Mouse (Mus musculus): ENCODE results near the gene Unc5b. TPM values are rescaled to one million over a fixed set of nuclear protein-coding genes. Genes with fewer than 3 reads are reported as not detected.

Unc5b gene
- polyA plus RNA-seq, 1 experiment from 2014 or later, result 3.8 TPM

DNA sequence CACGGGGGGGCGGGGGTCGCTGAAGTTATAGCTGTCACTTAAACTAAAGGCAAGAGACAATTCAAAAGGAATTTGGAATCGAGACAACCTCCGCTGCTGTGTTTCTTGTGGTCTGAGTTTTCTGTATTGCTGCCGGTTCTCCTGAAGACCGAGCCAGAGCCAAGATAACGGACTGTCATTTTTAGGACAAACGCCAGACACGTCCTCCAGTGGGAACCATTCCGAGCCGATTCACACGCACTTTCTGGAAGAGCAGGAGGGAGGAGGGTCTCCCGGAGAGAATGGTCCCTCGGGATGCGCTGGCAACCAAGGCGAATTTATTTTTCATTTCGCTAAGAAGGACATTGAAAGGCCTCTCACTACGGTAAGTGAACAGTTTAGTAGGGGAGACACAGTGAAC is 7.4 kb upstream of the Unc5b start:
- no peaks in the 10 kb centered on the region for H3K4me1 ChIP-seq (ENCODE audit: insufficient read depth, low read depth, low read length)
- WGBS, result 43% methylated on average over 19 of the region's 19 CpGs
- no peaks in the 10 kb centered on the region for H3K9me3 ChIP-seq (ENCODE audit: low read length)
- H3K36me3 ChIP-seq (ENCODE audit: insufficient read depth, low read length), result no peaks in the 10 kb centered on the region
- DNase-seq (ENCODE audit: low spot score), result no peak
- TF ChIP-seq CTCF (IDR thresholded peaks at IDR 0.05) (no peak), EP300 (IDR thresholded peaks at IDR 0.05) (no peak)
- no peaks in the 10 kb centered on the region for H3K27me3 ChIP-seq (replicated peaks; ENCODE audit: insufficient read depth, low read length)
- H3K4me2 ChIP-seq (replicated peaks; ENCODE audit: low read depth, low read length), result no peak overlapping the region; the same call in 1 of the 2 replicates
- no peak overlapping the region for H3K4me3 ChIP-seq (ENCODE audit: low read depth, low read length)
- H3K27ac ChIP-seq (ENCODE audit: low read length), result no peak overlapping the region
- ATAC-seq, result no peak
- no peak overlapping the region for H3K9ac ChIP-seq (replicated peaks; ENCODE audit: low read depth)

DNA sequence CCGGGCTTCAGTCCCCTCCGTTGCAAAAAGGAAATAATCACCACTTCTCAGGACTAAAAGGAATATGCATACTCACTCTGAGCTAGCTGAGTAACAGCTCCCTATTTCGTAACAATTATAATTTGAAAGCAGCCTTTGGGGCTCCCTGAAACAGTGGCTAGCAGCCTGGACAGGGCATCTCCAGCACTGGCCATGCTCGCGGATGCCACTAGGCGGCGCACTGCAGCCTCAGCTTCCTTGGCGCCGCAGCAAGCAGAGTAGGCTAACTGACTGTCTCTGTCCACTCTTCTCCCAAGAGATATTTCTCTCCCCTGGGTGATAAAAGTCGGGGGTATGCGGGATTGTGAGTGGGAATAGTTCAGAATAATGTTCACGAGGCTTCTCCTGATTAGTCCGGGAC is 3.6 kb upstream of the Unc5b start:
- Histone ChIP-seq H3K4me3 (ENCODE audit: low read depth, low read length) (no peak overlapping the region), H3K27ac (ENCODE audit: low read length) (no peak overlapping the region), H3K4me2 (replicated peaks; ENCODE audit: low read depth, low read length) (no peak overlapping the region), H3K9ac (replicated peaks; ENCODE audit: low read depth) (no peak overlapping the region), H3K9me3 (ENCODE audit: low read length) (no peaks in the 10 kb centered on the region), H3K4me1 (ENCODE audit: insufficient read depth, low read depth, low read length) (peaks cover 10% of the 10 kb centered on the region; the same call in 1 of the 2 replicates), H3K27me3 (replicated peaks; ENCODE audit: insufficient read depth, low read length) (no peaks in the 10 kb centered on the region), H3K36me3 (ENCODE audit: insufficient read depth, low read length) (no peaks in the 10 kb centered on the region)
- no peak for TF ChIP-seq EP300 (IDR thresholded peaks at IDR 0.05)
- TF ChIP-seq CTCF (IDR thresholded peaks at IDR 0.05), result peak; percentile 97
- WGBS, result 4% methylated on average over 13 of the region's 13 CpGs
- DNase-seq (ENCODE audit: low spot score) (peak; percentile 75), ATAC-seq (no peak)

DNA sequence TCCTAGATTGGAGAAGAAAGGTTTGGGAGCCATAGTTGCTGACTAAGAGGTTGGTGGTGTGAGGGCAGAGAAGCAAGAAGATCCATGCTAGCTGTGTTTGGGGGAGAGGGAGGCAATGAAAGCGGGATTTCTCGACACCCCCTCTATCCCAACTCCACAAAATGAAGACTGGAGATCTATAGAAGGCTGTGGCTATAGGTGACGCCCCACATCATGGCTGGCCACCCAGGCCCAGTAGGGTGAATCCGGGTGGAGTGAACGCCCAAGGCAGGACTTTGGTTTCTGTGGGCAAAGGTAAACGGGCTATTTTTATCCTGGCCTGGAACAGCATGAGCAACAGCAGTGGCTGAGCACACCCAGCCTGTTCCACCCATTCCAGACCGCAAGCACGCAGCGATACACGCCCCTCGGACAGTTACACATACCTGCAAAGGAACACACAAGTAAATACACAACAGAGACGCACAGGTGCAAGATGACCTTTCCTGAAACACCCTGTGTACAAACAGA is 1.3 kb upstream of the Unc5b start:
- no peak for ATAC-seq
- no peaks in the 10 kb centered on the region for H3K27me3 ChIP-seq (replicated peaks; ENCODE audit: insufficient read depth, low read length)

DNA sequence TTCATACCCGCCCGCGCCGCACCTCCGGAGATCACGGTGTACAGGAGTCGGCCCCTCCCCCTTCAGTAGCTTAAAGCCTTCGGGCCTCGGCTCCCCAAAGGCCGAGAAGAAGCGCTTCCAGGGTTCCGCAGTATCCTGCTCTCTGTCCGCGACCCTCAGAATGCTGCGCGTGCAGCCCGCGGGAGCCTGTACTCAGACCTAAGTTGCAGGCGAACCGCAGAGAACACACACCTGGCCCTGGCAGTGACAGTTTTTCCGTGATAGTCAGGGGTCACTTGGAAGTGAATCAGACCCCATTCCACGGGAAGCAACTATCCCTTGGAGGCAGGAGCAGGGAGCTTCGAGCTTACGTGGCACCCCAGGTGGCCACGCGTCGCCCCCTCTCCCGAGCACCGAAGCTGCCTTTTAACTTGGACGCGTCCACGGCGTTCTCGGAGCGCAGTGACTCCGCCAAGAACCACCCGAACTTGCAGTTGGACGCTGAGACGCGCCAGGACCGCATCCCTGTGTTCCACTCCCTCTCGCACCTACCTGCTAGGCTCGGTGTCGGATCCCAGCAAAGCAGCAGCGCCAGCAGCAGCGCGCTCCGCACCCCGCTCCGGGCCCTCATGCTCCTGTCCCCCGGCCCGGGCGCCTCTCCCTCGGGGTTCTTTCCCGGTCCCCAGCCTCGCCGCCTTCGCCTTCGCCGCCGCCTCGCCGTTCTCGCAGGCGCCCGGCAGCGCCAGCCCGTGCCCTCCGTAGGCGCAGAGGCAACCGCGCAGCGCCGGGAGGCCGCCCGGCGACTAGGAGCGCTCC is 628 bp downstream of the Unc5b start:
- peak overlapping the region; percentile 99 for H3K4me2 ChIP-seq (replicated peaks; ENCODE audit: low read depth, low read length)
- TF ChIP-seq CTCF (IDR thresholded peaks at IDR 0.05) (no peak), EP300 (IDR thresholded peaks at IDR 0.05) (no peak)
- DNase-seq (ENCODE audit: low spot score), result peak; percentile 36
- H3K4me3 ChIP-seq (ENCODE audit: low read depth, low read length), result peak overlapping the region; percentile 65
- peaks cover 31% of the 10 kb centered on the region for H3K4me1 ChIP-seq (ENCODE audit: insufficient read depth, low read depth, low read length)
- H3K27ac ChIP-seq (ENCODE audit: low read length), result peak overlapping the region; percentile 87
- ATAC-seq, result peak; percentile 12
- no peaks in the 10 kb centered on the region for H3K27me3 ChIP-seq (replicated peaks; ENCODE audit: insufficient read depth, low read length)
- no peaks in the 10 kb centered on the region for H3K9me3 ChIP-seq (ENCODE audit: low read length)
- peak overlapping the region; percentile 86 for H3K9ac ChIP-seq (replicated peaks; ENCODE audit: low read depth)
- no peaks in the 10 kb centered on the region for H3K36me3 ChIP-seq (ENCODE audit: insufficient read depth, low read length)
- under 1% methylated on average over 75 of the region's 78 CpGs for WGBS

More for the DNA sequence above, 1.3 kb upstream of the Unc5b start:
- Histone ChIP-seq H3K4me1 (ENCODE audit: insufficient read depth, low read depth, low read length) (peaks cover 17% of the 10 kb centered on the region), H3K9ac (replicated peaks; ENCODE audit: low read depth) (no peak overlapping the region), H3K27ac (ENCODE audit: low read length) (no peak overlapping the region), H3K9me3 (ENCODE audit: low read length) (no peaks in the 10 kb centered on the region), H3K4me2 (replicated peaks; ENCODE audit: low read depth, low read length) (no peak overlapping the region), H3K36me3 (ENCODE audit: insufficient read depth, low read length) (no peaks in the 10 kb centered on the region), H3K4me3 (ENCODE audit: low read depth, low read length) (no peak overlapping the region)
- DNase-seq (ENCODE audit: low spot score), result no peak
- 78% methylated on average over 12 of the region's 12 CpGs for WGBS
- TF ChIP-seq EP300 (IDR thresholded peaks at IDR 0.05), result no peak
- TF ChIP-seq CTCF (IDR thresholded peaks at IDR 0.05), result no peak

DNA sequence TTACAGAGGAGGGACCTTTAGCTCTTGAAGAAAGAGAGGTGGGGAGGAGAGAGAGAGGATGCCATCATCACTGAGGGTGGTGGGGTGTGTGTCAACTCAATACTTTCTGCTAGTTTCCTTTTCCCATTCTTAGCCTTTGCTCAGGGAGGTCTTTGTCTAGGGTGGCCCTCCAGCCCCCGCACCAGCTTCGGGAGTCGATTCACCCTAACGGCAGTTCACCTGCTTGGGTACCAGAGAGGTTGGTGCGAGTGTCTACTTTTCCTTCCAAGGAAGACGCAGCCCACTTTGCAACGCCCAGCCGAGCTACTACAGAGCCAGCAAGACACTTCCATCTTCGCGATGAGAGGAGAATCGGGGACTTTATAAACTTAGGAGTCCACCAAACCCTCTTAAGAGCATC is 1.4 kb downstream of the Unc5b start:
- Histone ChIP-seq H3K9ac (replicated peaks; ENCODE audit: low read depth) (peak overlapping the region; percentile 86), H3K9me3 (ENCODE audit: low read length) (no peaks in the 10 kb centered on the region), H3K27me3 (replicated peaks; ENCODE audit: insufficient read depth, low read length) (no peaks in the 10 kb centered on the region), H3K4me1 (ENCODE audit: insufficient read depth, low read depth, low read length) (peaks cover 31% of the 10 kb centered on the region), H3K4me3 (ENCODE audit: low read depth, low read length) (peak overlapping the region; percentile 65), H3K27ac (ENCODE audit: low read length) (no peak overlapping the region), H3K4me2 (replicated peaks; ENCODE audit: low read depth, low read length) (peak overlapping the region; percentile 99), H3K36me3 (ENCODE audit: insufficient read depth, low read length) (no peaks in the 10 kb centered on the region)
- TF ChIP-seq CTCF (IDR thresholded peaks at IDR 0.05) (no peak), EP300 (IDR thresholded peaks at IDR 0.05) (no peak)
- DNase-seq (ENCODE audit: low spot score), result peak; percentile 17
- 2% methylated on average over 11 of the region's 11 CpGs for WGBS
- ATAC-seq, result no peak

DNA sequence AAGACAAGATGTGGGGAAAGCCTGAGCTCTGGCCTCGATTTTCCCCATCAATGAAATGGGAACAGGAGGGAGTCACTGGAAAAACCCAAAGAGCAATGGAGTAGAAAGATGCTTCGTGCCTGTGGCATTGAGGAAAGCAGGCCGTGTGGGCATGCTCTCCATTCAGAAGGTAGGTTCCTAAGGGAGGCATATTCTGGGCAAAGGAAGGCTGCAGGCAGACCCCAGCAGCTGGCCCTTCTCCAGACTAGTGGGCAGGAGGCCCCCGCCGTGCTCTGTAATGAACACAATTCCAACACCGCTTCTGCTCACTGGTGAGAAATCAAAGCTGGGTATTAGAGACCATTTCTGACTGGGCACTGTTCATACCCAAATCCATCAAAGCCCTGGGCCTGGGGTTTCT is 2.3 kb downstream of the Unc5b start:
- ATAC-seq (no peak), DNase-seq (ENCODE audit: low spot score) (no peak)
- Histone ChIP-seq H3K4me1 (ENCODE audit: insufficient read depth, low read depth, low read length) (peaks cover 32% of the 10 kb centered on the region), H3K4me3 (ENCODE audit: low read depth, low read length) (no peak overlapping the region), H3K9ac (replicated peaks; ENCODE audit: low read depth) (no peak overlapping the region), H3K4me2 (replicated peaks; ENCODE audit: low read depth, low read length) (peak overlapping the region; percentile 99), H3K27me3 (replicated peaks; ENCODE audit: insufficient read depth, low read length) (no peaks in the 10 kb centered on the region), H3K27ac (ENCODE audit: low read length) (no peak overlapping the region), H3K36me3 (ENCODE audit: insufficient read depth, low read length) (no peaks in the 10 kb centered on the region), H3K9me3 (ENCODE audit: low read length) (no peaks in the 10 kb centered on the region)
- 54% methylated on average over 6 of the region's 6 CpGs for WGBS
- no peak for TF ChIP-seq CTCF (IDR thresholded peaks at IDR 0.05)
- no peak for TF ChIP-seq EP300 (IDR thresholded peaks at IDR 0.05)

All from lung, postnatal 0 days (tissue).